Mouse (Mus musculus) hindbrain, embryonic 15.5 days (tissue): ENCODE measurements around the gene Lpin2. TPM values are rescaled to one million over a fixed set of nuclear protein-coding genes. Genes with fewer than 3 reads are reported as not detected.

Source experiments
- ATAC-seq: fragments of 200-750 bp; cut with Nextera tagmentation; 2 replicates; pipeline ENCODE4 v1.8.0; 2017; ENCODE audit warnings: low read depth, moderate number of reproducible peaks, moderate TSS enrichment; ENCODE audit not compliant: low FRiP score
- H3K27ac ChIP-seq: fragments of 300-500 bp; sonication (generic); replicated peaks from 2 replicates; pipeline ENCODE4 v1.5.1; 2015; ENCODE audit warnings: mild to moderate bottlenecking, inconsistent platforms
- H3K27me3 ChIP-seq: fragments of 300-500 bp; sonication (generic); 2 replicates; pipeline ENCODE4 v1.6.1; 2015; ENCODE audit warnings: control low read depth, inconsistent platforms
- H3K36me3 ChIP-seq: fragments of 300-500 bp; sonication (generic); 2 replicates; pipeline ENCODE4 v1.6.1; 2015; ENCODE audit warnings: control low read depth, inconsistent platforms
- H3K4me1 ChIP-seq: fragments of 300-500 bp; sonication (generic); replicated peaks from 2 replicates; pipeline ENCODE4 v1.6.1; 2015; ENCODE audit warnings: control low read depth, inconsistent platforms
- H3K4me2 ChIP-seq: fragments of 300-500 bp; sonication (generic); 2 replicates; pipeline ENCODE4 v1.6.1; 2015; ENCODE audit warnings: moderate library complexity, mild to moderate bottlenecking, inconsistent platforms
- H3K4me3 ChIP-seq: fragments of 300-500 bp; sonication (generic); 2 replicates; pipeline ENCODE4 v1.5.1; 2015; ENCODE audit warnings: mild to moderate bottlenecking, inconsistent platforms
- H3K9ac ChIP-seq: fragments of 300-500 bp; sonication (generic); 2 replicates; pipeline ENCODE4 v1.6.1; 2015; ENCODE audit warnings: inconsistent platforms
- H3K9me3 ChIP-seq: fragments of 300-500 bp; sonication (generic); 2 replicates; pipeline ENCODE4 v1.6.1; 2016; ENCODE audit warnings: control low read depth, inconsistent platforms
- WGBS: fragments of 180-500 bp; shearing (Covaris S2); methylation state at CpG from one replicate; pipeline ENCODE4 v1.1.7; 2015; 5-methylcytosine and 5-hydroxymethylcytosine counted together
- polyA plus RNA-seq: library from polyadenylated mRNA; unstranded; fragments of >200 nt; fragmentation: Nextera tagmentation; extraction: Ambion mirVana; gene quantifications from 2 replicates; pipeline ENCODE4 v1.2.1, GENCODE M21; 2015

The Lpin2 gene
- polyA plus RNA-seq, 1 experiment from 2014 or later, result 42.6 TPM

DNA sequence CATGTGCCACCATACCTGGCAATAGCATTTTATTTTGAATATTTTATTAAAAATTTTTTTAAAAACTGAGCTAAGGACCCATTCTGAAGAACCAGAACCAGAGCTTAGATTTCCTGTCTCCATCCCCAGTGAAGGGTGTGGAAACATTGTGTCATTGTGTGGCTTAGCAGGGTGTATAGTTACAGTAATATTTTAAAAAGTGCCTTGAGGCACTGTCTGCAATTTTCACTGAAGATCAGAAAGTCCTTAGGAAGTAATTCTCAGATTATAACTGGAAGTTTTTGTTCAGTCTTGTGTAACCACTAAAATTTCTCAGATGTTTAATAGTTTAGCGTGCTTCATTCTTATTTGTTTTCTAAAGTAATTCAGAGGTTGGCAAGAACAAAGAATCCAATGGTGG is 11.1 kb downstream of the Lpin2 start:
- no peak overlapping the region for H3K9ac ChIP-seq
- no peak for ATAC-seq
- WGBS, result 77% methylated on average over 1 of the region's 1 CpGs
- H3K4me3 ChIP-seq, result no peak overlapping the region
- H3K4me2 ChIP-seq, result no peak overlapping the region
- H3K27ac ChIP-seq, result no peak overlapping the region
- H3K9me3 ChIP-seq, result no peaks in the 10 kb centered on the region
- H3K27me3 ChIP-seq, result no peaks in the 10 kb centered on the region
- H3K36me3 ChIP-seq, result no peaks in the 10 kb centered on the region
- peaks cover 10% of the 10 kb centered on the region for H3K4me1 ChIP-seq

GRCm38 (mm10) chr17:71194906-71195632 is 12.7 kb downstream of the Lpin2 start:
- ATAC-seq, result no peak
- Histone ChIP-seq H3K4me3 (no peak overlapping the region), H3K9ac (no peak overlapping the region), H3K27ac (no peak overlapping the region), H3K4me1 (peaks cover 6% of the 10 kb centered on the region), H3K9me3 (no peaks in the 10 kb centered on the region), H3K4me2 (peak overlapping the region; percentile 36; the same call in 1 of the 2 replicates), H3K27me3 (no peaks in the 10 kb centered on the region), H3K36me3 (no peaks in the 10 kb centered on the region)
- 87% methylated on average over 3 of the region's 3 CpGs for WGBS

DNA sequence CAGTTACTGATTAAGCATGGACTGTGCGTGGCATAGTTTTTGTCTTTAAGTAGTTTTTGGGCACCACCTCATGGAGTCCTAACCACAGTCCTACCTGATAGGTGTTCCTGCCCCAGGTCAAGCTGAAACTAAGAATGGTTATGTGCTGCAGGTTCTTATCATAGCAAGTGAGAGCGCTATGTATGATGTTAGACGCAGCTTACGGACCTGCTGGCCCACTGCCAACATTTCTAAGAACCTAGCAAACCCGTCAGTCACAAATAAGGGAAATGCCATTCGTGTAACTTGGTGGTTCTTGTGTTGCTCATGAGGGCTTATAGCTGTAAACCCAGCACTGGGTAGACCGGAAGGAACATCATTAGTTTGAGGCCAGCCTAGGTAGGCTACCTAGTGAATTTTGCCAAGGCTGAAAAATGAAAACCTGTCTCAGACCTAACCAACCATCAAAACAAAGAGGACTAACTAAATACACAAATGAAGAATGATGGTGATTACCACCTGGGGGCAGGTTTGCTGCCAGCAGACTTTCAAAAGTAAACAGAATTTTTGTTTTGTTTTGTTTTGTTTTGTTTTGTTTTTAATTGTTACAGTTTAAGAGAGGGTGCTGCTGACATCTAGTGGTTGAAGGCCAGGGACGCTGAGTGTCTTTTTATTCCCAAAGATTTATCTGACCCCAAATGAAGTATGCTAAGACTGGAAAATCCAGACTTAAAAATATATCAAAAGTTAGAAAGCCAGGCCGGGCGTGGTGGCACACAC is 13.5 kb downstream of the Lpin2 start:
- Histone ChIP-seq H3K4me1 (peaks cover 6% of the 10 kb centered on the region), H3K4me2 (peak overlapping the region; percentile 36), H3K36me3 (no peaks in the 10 kb centered on the region), H3K9ac (no peak overlapping the region), H3K27me3 (no peaks in the 10 kb centered on the region), H3K27ac (no peak overlapping the region), H3K9me3 (no peaks in the 10 kb centered on the region), H3K4me3 (no peak overlapping the region)
- ATAC-seq, result no peak
- 54% methylated on average over 10 of the region's 10 CpGs for WGBS

DNA sequence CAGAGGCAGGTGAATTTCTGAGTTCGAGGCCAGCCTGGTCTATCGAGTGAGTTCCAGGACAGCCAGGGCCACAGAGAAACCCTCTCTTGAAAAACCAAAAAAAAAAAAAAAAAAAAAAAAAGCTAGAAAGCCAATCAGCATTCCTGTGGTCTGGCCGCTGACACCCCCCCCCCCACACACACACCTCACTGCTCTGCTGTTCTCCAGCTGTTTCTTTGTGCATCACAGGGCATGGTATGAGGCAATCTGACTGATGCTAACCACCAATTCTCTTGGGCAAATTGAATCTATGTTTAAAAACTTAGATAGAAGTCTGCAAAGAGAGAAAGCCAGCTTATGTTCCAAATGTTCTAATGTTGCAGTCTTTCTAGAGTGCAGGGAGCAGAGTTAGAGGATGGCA is 14.1 kb downstream of the Lpin2 start:
- no peak overlapping the region for H3K4me3 ChIP-seq
- no peak overlapping the region for H3K27ac ChIP-seq
- H3K4me1 ChIP-seq, result peaks cover 6% of the 10 kb centered on the region
- no peaks in the 10 kb centered on the region for H3K27me3 ChIP-seq
- H3K36me3 ChIP-seq, result no peaks in the 10 kb centered on the region
- no peak overlapping the region for H3K9ac ChIP-seq
- no peaks in the 10 kb centered on the region for H3K9me3 ChIP-seq
- no peak for ATAC-seq
- WGBS, result 77% methylated on average over 3 of the region's 3 CpGs
- no peak overlapping the region for H3K4me2 ChIP-seq

DNA sequence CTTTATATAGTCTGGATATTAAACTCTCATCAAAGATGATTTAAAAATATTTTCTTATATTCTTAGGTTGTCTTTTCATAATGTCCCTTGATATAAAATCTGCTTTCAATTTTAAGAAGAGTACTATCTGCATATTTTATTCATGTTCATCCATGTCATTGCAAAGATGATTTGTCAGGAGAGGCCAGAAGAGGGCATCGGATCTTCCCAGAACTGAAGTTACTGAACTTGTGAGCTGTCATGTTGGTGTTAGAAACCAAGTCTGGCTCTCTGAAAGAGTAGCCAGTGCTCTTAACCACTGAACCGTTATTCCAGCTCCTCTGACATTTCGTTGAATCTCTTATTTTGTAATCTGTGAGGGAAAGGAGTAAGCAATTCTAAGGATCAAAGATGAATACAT is 17.0 kb downstream of the Lpin2 start:
- ATAC-seq, result no peak
- Histone ChIP-seq H3K4me1 (peaks cover 15% of the 10 kb centered on the region), H3K4me2 (no peak overlapping the region), H3K27ac (no peak overlapping the region), H3K4me3 (no peak overlapping the region), H3K9me3 (no peaks in the 10 kb centered on the region), H3K9ac (no peak overlapping the region), H3K36me3 (no peaks in the 10 kb centered on the region), H3K27me3 (no peaks in the 10 kb centered on the region)
- WGBS, result 76% methylated on average over 3 of the region's 3 CpGs

DNA sequence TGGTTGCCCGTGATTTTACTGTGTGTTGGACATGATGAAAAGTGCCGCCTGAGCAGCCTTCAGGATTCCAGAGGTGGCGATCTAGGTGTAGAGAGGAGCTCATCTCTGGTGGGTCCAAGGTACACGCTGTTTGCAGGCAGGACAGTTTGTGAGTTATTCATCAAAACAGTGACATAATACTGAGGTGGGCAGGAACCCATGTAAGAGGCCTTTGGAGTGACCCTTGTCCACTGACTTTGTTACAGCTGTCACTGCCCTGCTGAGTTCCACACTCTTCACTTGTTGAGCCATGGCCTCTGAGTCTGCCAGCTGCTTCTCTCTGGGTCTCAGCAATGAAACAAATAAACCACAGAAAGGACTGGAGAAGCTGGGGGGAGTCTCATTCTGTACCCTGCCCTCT is 19.8 kb downstream of the Lpin2 start:
- Histone ChIP-seq H3K9ac (no peak overlapping the region), H3K9me3 (no peaks in the 10 kb centered on the region), H3K4me3 (no peak overlapping the region), H3K4me1 (0 out of 2 replicates have a peak, but pooled peaks cover 9% of the 10 kb centered on the region), H3K36me3 (no peaks in the 10 kb centered on the region), H3K4me2 (no peak overlapping the region), H3K27ac (no peak overlapping the region), H3K27me3 (no peaks in the 10 kb centered on the region)
- 66% methylated on average over 4 of the region's 4 CpGs for WGBS
- no peak for ATAC-seq

GRCm38 (mm10) chr17:71203998-71204808 is 21.8 kb downstream of the Lpin2 start:
- no peaks in the 10 kb centered on the region for H3K27me3 ChIP-seq
- WGBS, result 95% methylated on average over 9 of the region's 9 CpGs
- 0 out of 2 replicates have a peak, but pooled peaks cover 9% of the 10 kb centered on the region for H3K4me1 ChIP-seq
- no peak overlapping the region for H3K27ac ChIP-seq
- no peaks in the 10 kb centered on the region for H3K9me3 ChIP-seq
- H3K4me3 ChIP-seq, result no peak overlapping the region
- no peaks in the 10 kb centered on the region for H3K36me3 ChIP-seq
- H3K9ac ChIP-seq, result no peak overlapping the region
- no peak for ATAC-seq
- no peak overlapping the region for H3K4me2 ChIP-seq

DNA sequence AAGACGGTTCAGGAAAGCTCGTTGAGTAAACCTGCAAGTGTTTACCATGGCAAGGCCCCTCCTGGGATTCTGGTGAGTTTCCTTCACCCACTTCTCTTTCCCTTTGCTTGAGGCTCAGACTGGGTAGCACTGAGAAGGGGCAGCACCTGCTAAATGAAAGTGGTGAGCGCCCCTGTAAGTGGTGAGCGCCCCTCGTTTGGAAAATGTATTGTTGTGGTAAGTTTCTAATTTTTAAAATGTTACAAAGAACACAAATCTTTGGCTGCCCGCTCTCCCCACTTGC is 22.4 kb downstream of the Lpin2 start:
- Histone ChIP-seq H3K36me3 (no peaks in the 10 kb centered on the region), H3K4me1 (0 out of 2 replicates have a peak, but pooled peaks cover 9% of the 10 kb centered on the region), H3K4me3 (no peak overlapping the region), H3K9ac (no peak overlapping the region), H3K27ac (no peak overlapping the region), H3K4me2 (no peak overlapping the region), H3K9me3 (no peaks in the 10 kb centered on the region), H3K27me3 (no peaks in the 10 kb centered on the region)
- 88% methylated on average over 6 of the region's 6 CpGs for WGBS
- ATAC-seq, result no peak

- no peak overlapping the region for H3K4me2 ChIP-seq
- no peaks in the 10 kb centered on the region for H3K36me3 ChIP-seq
- 84% methylated on average over 12 of the region's 12 CpGs for WGBS
- 0 out of 2 replicates have a peak, but pooled peaks cover 9% of the 10 kb centered on the region for H3K4me1 ChIP-seq
- no peaks in the 10 kb centered on the region for H3K27me3 ChIP-seq
- H3K9me3 ChIP-seq, result no peaks in the 10 kb centered on the region
- no peak overlapping the region for H3K9ac ChIP-seq
- ATAC-seq, result no peak
- H3K27ac ChIP-seq, result no peak overlapping the region
- no peak overlapping the region for H3K4me3 ChIP-seq
These were observed 24.0 kb downstream of the Lpin2 start for GRCm38 (mm10) chr17:71206136-71206893.

GRCm38 (mm10) chr17:71207268-71207667 is 24.9 kb downstream of the Lpin2 start:
- H3K27me3 ChIP-seq, result no peaks in the 10 kb centered on the region
- no peak overlapping the region for H3K9ac ChIP-seq
- no peaks in the 10 kb centered on the region for H3K36me3 ChIP-seq
- 97% methylated on average over 3 of the region's 3 CpGs for WGBS
- peaks cover 14% of the 10 kb centered on the region; the same call in 1 of the 2 replicates for H3K4me1 ChIP-seq
- H3K9me3 ChIP-seq, result no peaks in the 10 kb centered on the region
- ATAC-seq, result no peak
- H3K4me3 ChIP-seq, result no peak overlapping the region
- no peak overlapping the region for H3K4me2 ChIP-seq
- H3K27ac ChIP-seq, result no peak overlapping the region

- H3K4me3 ChIP-seq, result no peak overlapping the region
- H3K4me1 ChIP-seq, result peaks cover 5% of the 10 kb centered on the region; the same call in 1 of the 2 replicates
- ATAC-seq, result no peak
- H3K27me3 ChIP-seq, result no peaks in the 10 kb centered on the region
- 94% methylated on average over 1 of the region's 1 CpGs for WGBS
- H3K4me2 ChIP-seq, result no peak overlapping the region
- no peak overlapping the region for H3K9ac ChIP-seq
- no peak overlapping the region for H3K27ac ChIP-seq
- H3K36me3 ChIP-seq, result no peaks in the 10 kb centered on the region
- no peaks in the 10 kb centered on the region for H3K9me3 ChIP-seq
These were observed 26.0 kb downstream of the Lpin2 start for GRCm38 (mm10) chr17:71208376-71208775.
